Mouse (Mus musculus) embryonic fibroblast, embryonic 13.5 days (primary cell): ENCODE measurements around the gene Eif4enif1. TPM values are rescaled to one million over a fixed set of nuclear protein-coding genes. Genes with fewer than 3 reads are reported as not detected.

Experiments
- H3K27ac ChIP-seq: 2 replicates; pipeline ENCODE4 v1.5.1; 2012; ENCODE audit warnings: low read length, control low read depth, inconsistent platforms; ENCODE audit not compliant: insufficient read depth
- H3K4me1 ChIP-seq: 2 replicates; pipeline ENCODE4 v1.6.1; 2011; ENCODE audit warnings: low read length; ENCODE audit not compliant: control insufficient read depth, insufficient read depth
- H3K4me3 ChIP-seq: 2 replicates; pipeline ENCODE4 v1.5.1; 2011; ENCODE audit warnings: mild to moderate bottlenecking, control low read depth, low read length; ENCODE audit not compliant: insufficient read depth
- CTCF ChIP-seq: IDR thresholded peaks from 2 replicates; pipeline ENCODE4 v1.5.1; 2011; ENCODE audit warnings: mild to moderate bottlenecking, control low read depth, low read length, moderate library complexity, borderline replicate concordance; ENCODE audit not compliant: insufficient read depth
- POLR2A ChIP-seq: IDR thresholded peaks from 2 replicates; pipeline ENCODE4 v1.6.1; 2011; ENCODE audit warnings: low read depth, mild to moderate bottlenecking, control low read depth, low read length, moderate library complexity
- polyA plus RNA-seq: library from polyadenylated mRNA; stranded (reverse); fragments of >200 nt; gene quantifications from 2 replicates; pipeline ENCODE4 v1.2.4, GENCODE M21; 2011; ENCODE audit warnings: low read depth; ENCODE audit not compliant: missing spikeins, insufficient read length

The Eif4enif1 gene
- polyA plus RNA-seq, 1 experiment = 71.9 TPM

- TF ChIP-seq CTCF (no peak), POLR2A (no peak)
- Histone ChIP-seq H3K4me1 (peaks cover 4% of the 10 kb centered on the region), H3K4me3 (peak overlapping the region; percentile 85), H3K27ac (peak overlapping the region; percentile 12)
Observed at GRCm38 (mm10) chr11:3202781-3203441, 719 bp downstream of the Eif4enif1 start.

- TF ChIP-seq POLR2A (no peak), CTCF (no peak)
- Histone ChIP-seq H3K27ac (no peak overlapping the region), H3K4me1 (peaks cover 4% of the 10 kb centered on the region), H3K4me3 (peak overlapping the region; percentile 85)
Observed at GRCm38 (mm10) chr11:3203771-3204170, 1.6 kb downstream of the Eif4enif1 start.

GRCm38 (mm10) chr11:3205207-3205606 lies 3.0 kb downstream of the Eif4enif1 start:
- no peak for TF ChIP-seq CTCF
- no peak for TF ChIP-seq POLR2A
- Histone ChIP-seq H3K4me3 (no peak overlapping the region), H3K27ac (no peak overlapping the region), H3K4me1 (peaks cover 4% of the 10 kb centered on the region)

- no peak overlapping the region for H3K27ac ChIP-seq
- no peak overlapping the region for H3K4me3 ChIP-seq
- no peak for TF ChIP-seq CTCF
- TF ChIP-seq POLR2A = no peak
- H3K4me1 ChIP-seq = peaks cover 4% of the 10 kb centered on the region
Observed at GRCm38 (mm10) chr11:3206783-3207182, 4.6 kb downstream of the Eif4enif1 start.

- Histone ChIP-seq H3K27ac (no peak overlapping the region), H3K4me1 (peaks cover 3% of the 10 kb centered on the region; the same call in 1 of the 2 replicates), H3K4me3 (no peak overlapping the region)
- no peak for TF ChIP-seq CTCF
- no peak for TF ChIP-seq POLR2A
Observed at GRCm38 (mm10) chr11:3212526-3212925, 10.3 kb downstream of the Eif4enif1 start.

- H3K4me3 ChIP-seq = no peak overlapping the region
- no peak for TF ChIP-seq CTCF
- no peaks in the 10 kb centered on the region for H3K4me1 ChIP-seq
- no peak overlapping the region for H3K27ac ChIP-seq
Observed at GRCm38 (mm10) chr11:3223105-3223504, 20.9 kb downstream of the Eif4enif1 start.

- Histone ChIP-seq H3K27ac (no peak overlapping the region), H3K4me1 (no peaks in the 10 kb centered on the region), H3K4me3 (no peak overlapping the region)
- TF ChIP-seq POLR2A = no peak
- no peak for TF ChIP-seq CTCF
Observed at GRCm38 (mm10) chr11:3227113-3227512, 24.9 kb downstream of the Eif4enif1 start.

GRCm38 (mm10) chr11:3232248-3232647 lies 30.1 kb downstream of the Eif4enif1 start:
- TF ChIP-seq POLR2A (no peak), CTCF (no peak)
- Histone ChIP-seq H3K27ac (no peak overlapping the region), H3K4me3 (no peak overlapping the region)

GRCm38 (mm10) chr11:3233704-3234103 lies 31.5 kb downstream of the Eif4enif1 start:
- Histone ChIP-seq H3K4me1 (no peaks in the 10 kb centered on the region), H3K4me3 (no peak overlapping the region), H3K27ac (no peak overlapping the region)
- no peak for TF ChIP-seq POLR2A
- TF ChIP-seq CTCF = no peak

More at GRCm38 (mm10) chr11:3232248-3232647, 30.1 kb downstream of the Eif4enif1 start:
- H3K4me1 ChIP-seq = no peaks in the 10 kb centered on the region

GRCm38 (mm10) chr11:3235277-3235676 lies 33.1 kb downstream of the Eif4enif1 start:
- Histone ChIP-seq H3K27ac (no peak overlapping the region), H3K4me3 (no peak overlapping the region), H3K4me1 (no peaks in the 10 kb centered on the region)
- TF ChIP-seq CTCF (no peak), POLR2A (no peak)
